Mouse (Mus musculus) heart, embryonic 11.5 days (tissue): ENCODE measurements at regions not wholly inside any gene's neighbourhood (a gene's known extent, or its start where the extent isn't known, plus 50 kb on each side); places are given as distances from the start of the nearest gene placed in this dataset.

ENCODE experiments used
- ATAC-seq: fragments of 200-750 bp; cut with Nextera tagmentation; replicated peaks from 2 replicates; pipeline ENCODE4 v1.8.0; 2017; ENCODE audit warnings: moderate library complexity; ENCODE audit not compliant: insufficient number of reproducible peaks, low FRiP score, low TSS enrichment
- H3K27ac ChIP-seq: fragments of 300-500 bp; sonication (generic); 2 replicates; pipeline ENCODE4 v1.5.1; 2014; ENCODE audit warnings: mild to moderate bottlenecking, low read depth, low read length
- H3K27me3 ChIP-seq: fragments of 300-500 bp; sonication (generic); 2 replicates; pipeline ENCODE4 v1.6.1; 2014; ENCODE audit warnings: mild to moderate bottlenecking, low read length, mixed read lengths; ENCODE audit not compliant: control insufficient read depth, insufficient read depth
- H3K36me3 ChIP-seq: fragments of 300-500 bp; sonication (generic); 2 replicates; pipeline ENCODE4 v1.6.1; 2014; ENCODE audit warnings: mild to moderate bottlenecking, low read length, moderate library complexity, mixed read lengths; ENCODE audit not compliant: control insufficient read depth, insufficient read depth
- H3K4me1 ChIP-seq: fragments of 300-500 bp; sonication (generic); 2 replicates; pipeline ENCODE4 v1.6.1; 2014; ENCODE audit warnings: low read length; ENCODE audit not compliant: control insufficient read depth, insufficient read depth
- H3K4me2 ChIP-seq: fragments of 300-500 bp; sonication (generic); 2 replicates; pipeline ENCODE4 v1.6.1; 2014; ENCODE audit warnings: mild to moderate bottlenecking, moderate library complexity
- H3K4me3 ChIP-seq: fragments of 300-500 bp; sonication (generic); 2 replicates; pipeline ENCODE4 v1.5.1; 2014; ENCODE audit warnings: low read depth, low read length
- H3K9ac ChIP-seq: fragments of 300-500 bp; sonication (generic); 2 replicates; pipeline ENCODE4 v1.6.1; 2014; ENCODE audit warnings: mild to moderate bottlenecking, low read depth, low read length, moderate library complexity
- H3K9me3 ChIP-seq: fragments of 300-500 bp; sonication (generic); replicated peaks from 2 replicates; pipeline ENCODE4 v1.6.1; 2016; ENCODE audit warnings: low read length; ENCODE audit not compliant: control insufficient read depth
- WGBS: fragments of 180-500 bp; shearing (Covaris S2); extraction: QIAGEN DNeasy Blood & Tissue Kit; methylation state at CpG from one replicate; pipeline ENCODE4 v1.1.7; 2014; ENCODE audit not compliant: insufficient replicate concordance; 5-methylcytosine and 5-hydroxymethylcytosine counted together

GRCm38 (mm10) chr9:49988064-49988463 lies 189.3 kb upstream of the Ncam1 start:
- no peak overlapping the region for H3K4me3 ChIP-seq
- no peaks in the 10 kb centered on the region for H3K36me3 ChIP-seq
- H3K27ac ChIP-seq, result peak overlapping the region; percentile 51; the same call in 1 of the 2 replicates
- ATAC-seq, result 0 out of 2 replicates have a peak, but pooled peaks have one; percentile 41
- H3K9me3 ChIP-seq, result no peaks in the 10 kb centered on the region
- H3K4me2 ChIP-seq, result no peak overlapping the region
- whole genome bisulfite sequencing, result 15% methylated on average over 5 of the region's 5 CpGs
- peaks cover 9% of the 10 kb centered on the region for H3K4me1 ChIP-seq
- no peaks in the 10 kb centered on the region for H3K27me3 ChIP-seq
- no peak overlapping the region for H3K9ac ChIP-seq

DNA sequence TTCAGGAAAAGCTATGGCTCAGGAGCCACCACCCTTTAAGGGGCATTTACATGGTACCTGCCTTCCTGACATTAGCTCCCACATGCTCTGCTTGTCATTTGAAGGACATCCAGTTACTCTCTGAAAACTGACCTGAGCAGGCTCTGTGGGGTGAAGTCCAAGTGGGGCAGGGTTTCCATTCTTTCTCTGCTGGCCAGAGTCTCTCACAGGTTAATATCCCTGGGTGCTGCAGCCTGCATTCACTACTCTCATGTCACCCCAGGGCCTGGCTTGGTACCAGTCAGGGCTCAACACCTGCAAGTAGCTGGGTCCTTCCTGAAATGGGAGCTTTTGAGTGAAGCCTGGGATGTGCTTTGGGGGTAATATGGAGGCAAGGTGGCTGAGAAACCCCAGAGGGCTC lies 188.8 kb upstream of the Ncam1 start:
- no peaks in the 10 kb centered on the region for H3K9me3 ChIP-seq
- no peaks in the 10 kb centered on the region for H3K27me3 ChIP-seq
- 0 out of 2 replicates have a peak overlapping the region, but pooled peaks have one; percentile 60 for H3K27ac ChIP-seq
- no peak for ATAC-seq
- H3K36me3 ChIP-seq, result no peaks in the 10 kb centered on the region
- H3K4me1 ChIP-seq, result peaks cover 9% of the 10 kb centered on the region
- H3K4me2 ChIP-seq, result no peak overlapping the region
- no peak overlapping the region for H3K9ac ChIP-seq
- no peak overlapping the region for H3K4me3 ChIP-seq

- 52% methylated on average over 7 of the region's 7 CpGs for WGBS
- Histone ChIP-seq H3K4me1 (peaks cover 24% of the 10 kb centered on the region), H3K36me3 (no peaks in the 10 kb centered on the region), H3K9ac (no peak overlapping the region), H3K4me2 (no peak overlapping the region; the same call in 1 of the 2 replicates), H3K9me3 (no peaks in the 10 kb centered on the region), H3K4me3 (no peak overlapping the region), H3K27me3 (no peaks in the 10 kb centered on the region), H3K27ac (0 out of 2 replicates have a peak overlapping the region, but pooled peaks have one; percentile 42)
- ATAC-seq, result peak; percentile 68; the same call in 1 of the 2 replicates
These were observed 181.9 kb upstream of the Ncam1 start for GRCm38 (mm10) chr9:49980344-49981207.

- 27% methylated on average over 11 of the region's 11 CpGs for WGBS
- peak overlapping the region; percentile 54 for H3K4me2 ChIP-seq
- peak; percentile 70 for ATAC-seq
- no peaks in the 10 kb centered on the region for H3K36me3 ChIP-seq
- peak overlapping the region; percentile 90 for H3K27ac ChIP-seq
- no peaks in the 10 kb centered on the region for H3K27me3 ChIP-seq
- no peaks in the 10 kb centered on the region for H3K9me3 ChIP-seq
- peaks cover 24% of the 10 kb centered on the region for H3K4me1 ChIP-seq
- H3K4me3 ChIP-seq, result no peak overlapping the region
- H3K9ac ChIP-seq, result peak overlapping the region; percentile 44; the same call in 1 of the 2 replicates
These were observed 177.4 kb upstream of the Ncam1 start for GRCm38 (mm10) chr9:49975938-49976671.

GRCm38 (mm10) chr9:49973974-49974495 lies 175.3 kb upstream of the Ncam1 start:
- ATAC-seq, result no peak
- 85% methylated on average over 5 of the region's 5 CpGs for WGBS
- peaks cover 15% of the 10 kb centered on the region for H3K4me1 ChIP-seq

DNA sequence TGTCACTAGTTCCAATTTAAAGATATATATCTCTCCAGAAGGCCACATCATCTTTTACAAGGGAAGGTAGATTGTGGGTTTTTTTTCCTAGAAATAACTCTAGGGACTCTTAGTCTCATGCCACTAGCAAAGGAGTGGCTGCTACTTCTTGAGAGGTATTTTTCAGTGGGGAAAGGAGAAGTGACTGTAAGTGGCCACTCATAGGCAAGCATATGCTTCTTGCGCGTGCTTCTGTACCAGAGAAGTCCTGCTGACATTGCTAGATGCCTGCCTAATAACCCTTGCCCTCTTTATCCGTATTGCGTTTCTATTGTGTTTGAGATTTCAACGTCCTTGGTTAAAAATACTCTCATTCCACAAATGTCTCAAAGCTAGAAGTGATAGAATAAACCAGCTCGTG lies 170.7 kb upstream of the Ncam1 start:
- no peak overlapping the region for H3K27ac ChIP-seq
- 76% methylated on average over 6 of the region's 6 CpGs for WGBS
- H3K9ac ChIP-seq, result no peak overlapping the region
- no peaks in the 10 kb centered on the region for H3K9me3 ChIP-seq
- H3K4me1 ChIP-seq, result no peaks in the 10 kb centered on the region
- no peaks in the 10 kb centered on the region for H3K27me3 ChIP-seq
- no peak for ATAC-seq
- no peak overlapping the region for H3K4me3 ChIP-seq
- no peaks in the 10 kb centered on the region for H3K36me3 ChIP-seq
- no peak overlapping the region for H3K4me2 ChIP-seq

More at GRCm38 (mm10) chr9:49973974-49974495, 175.3 kb upstream of the Ncam1 start:
- Histone ChIP-seq H3K27me3 (no peaks in the 10 kb centered on the region), H3K27ac (no peak overlapping the region), H3K9ac (no peak overlapping the region), H3K4me3 (no peak overlapping the region), H3K36me3 (no peaks in the 10 kb centered on the region), H3K9me3 (no peaks in the 10 kb centered on the region), H3K4me2 (no peak overlapping the region)

DNA sequence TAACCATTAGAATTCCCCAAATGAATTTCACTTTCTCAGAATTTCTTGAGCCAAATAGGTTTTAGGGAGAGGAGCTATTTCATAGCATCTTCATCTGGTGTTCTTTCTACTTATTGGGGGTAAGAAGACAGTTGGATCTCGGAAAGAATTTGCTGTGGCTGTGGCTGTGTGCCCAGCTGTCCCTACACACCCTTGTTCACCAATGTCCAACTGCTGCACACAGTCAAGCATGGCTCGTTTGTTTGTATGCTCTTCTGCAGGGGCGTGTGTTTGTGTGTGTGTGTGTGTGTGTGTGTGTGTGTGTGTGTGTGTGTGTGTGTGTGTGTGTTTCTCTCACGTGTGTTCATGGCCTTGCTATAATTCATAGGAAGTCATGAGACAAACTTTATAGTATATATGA lies 165.9 kb upstream of the Ncam1 start:
- 76% methylated on average over 4 of the region's 4 CpGs for WGBS
- H3K9ac ChIP-seq, result no peak overlapping the region
- ATAC-seq, result no peak
- H3K27ac ChIP-seq, result no peak overlapping the region
- peaks cover 20% of the 10 kb centered on the region for H3K4me1 ChIP-seq
- no peak overlapping the region for H3K4me3 ChIP-seq
- H3K36me3 ChIP-seq, result no peaks in the 10 kb centered on the region
- no peak overlapping the region for H3K4me2 ChIP-seq
- H3K27me3 ChIP-seq, result no peaks in the 10 kb centered on the region
- H3K9me3 ChIP-seq, result no peaks in the 10 kb centered on the region

- Histone ChIP-seq H3K27me3 (no peaks in the 10 kb centered on the region), H3K36me3 (no peaks in the 10 kb centered on the region), H3K9ac (no peak overlapping the region), H3K27ac (no peak overlapping the region), H3K4me3 (no peak overlapping the region), H3K9me3 (no peaks in the 10 kb centered on the region), H3K4me2 (no peak overlapping the region), H3K4me1 (peaks cover 20% of the 10 kb centered on the region)
- no peak for ATAC-seq
- 70% methylated on average over 8 of the region's 8 CpGs for WGBS
These were observed 163.9 kb upstream of the Ncam1 start for GRCm38 (mm10) chr9:49962561-49963071.
